Mouse (Mus musculus) intestine, embryonic 16.5 days (tissue): ENCODE data around the gene Hic2. TPM values are rescaled to one million over a fixed set of nuclear protein-coding genes. Genes with fewer than 3 reads are reported as not detected.

Experiments used
- ATAC-seq: fragments of 200-750 bp; cut with Nextera tagmentation; 2 replicates; pipeline ENCODE4 v1.8.0; 2017; ENCODE audit warnings: moderate TSS enrichment, moderate library complexity
- H3K27ac ChIP-seq: fragments of 300-500 bp; sonication (generic); 2 replicates; pipeline ENCODE4 v1.5.1; 2014; ENCODE audit warnings: mild to moderate bottlenecking, low read length
- H3K27me3 ChIP-seq: fragments of 300-500 bp; sonication (generic); replicated peaks from 2 replicates; pipeline ENCODE4 v1.6.1; 2014; ENCODE audit warnings: low read length, control low read depth, mixed read lengths; ENCODE audit not compliant: control insufficient read depth, insufficient read depth
- H3K36me3 ChIP-seq: fragments of 300-500 bp; sonication (generic); 2 replicates; pipeline ENCODE4 v1.6.1; 2014; ENCODE audit warnings: low read length, control low read depth; ENCODE audit not compliant: control insufficient read depth, insufficient read depth
- H3K4me1 ChIP-seq: fragments of 300-500 bp; sonication (generic); 2 replicates; pipeline ENCODE4 v1.6.1; 2014; ENCODE audit warnings: low read length, control low read depth, mixed read lengths; ENCODE audit not compliant: control insufficient read depth, insufficient read depth
- H3K4me2 ChIP-seq: fragments of 300-500 bp; sonication (generic); 2 replicates; pipeline ENCODE4 v1.6.1; 2014; ENCODE audit warnings: low read depth, low read length, control low read depth
- H3K4me3 ChIP-seq: fragments of 300-500 bp; sonication (generic); 2 replicates; pipeline ENCODE4 v1.5.1; 2014; ENCODE audit warnings: mild to moderate bottlenecking, low read length
- H3K9ac ChIP-seq: fragments of 300-500 bp; sonication (generic); 2 replicates; pipeline ENCODE4 v1.6.1; 2014; ENCODE audit warnings: low read depth, low read length
- H3K9me3 ChIP-seq: fragments of 300-500 bp; sonication (generic); 2 replicates; pipeline ENCODE4 v1.6.1; 2016; ENCODE audit warnings: low read length, control low read depth; ENCODE audit not compliant: control insufficient read depth
- WGBS: fragments of 180-500 bp; shearing (Covaris S2); extraction: QIAGEN DNeasy Blood & Tissue Kit; methylation state at CpG from one replicate; pipeline ENCODE4 v1.1.7; 2014; 5-methylcytosine and 5-hydroxymethylcytosine counted together
- polyA plus RNA-seq: library from polyadenylated mRNA; unstranded; fragments of >200 nt; fragmentation: Nextera tagmentation; extraction: Ambion mirVana; gene quantifications from 2 replicates; pipeline ENCODE4 v1.2.1, GENCODE M21; 2015

The Hic2 gene
- polyA plus RNA-seq, 1 experiment from 2014 or later: 5.5 TPM

DNA sequence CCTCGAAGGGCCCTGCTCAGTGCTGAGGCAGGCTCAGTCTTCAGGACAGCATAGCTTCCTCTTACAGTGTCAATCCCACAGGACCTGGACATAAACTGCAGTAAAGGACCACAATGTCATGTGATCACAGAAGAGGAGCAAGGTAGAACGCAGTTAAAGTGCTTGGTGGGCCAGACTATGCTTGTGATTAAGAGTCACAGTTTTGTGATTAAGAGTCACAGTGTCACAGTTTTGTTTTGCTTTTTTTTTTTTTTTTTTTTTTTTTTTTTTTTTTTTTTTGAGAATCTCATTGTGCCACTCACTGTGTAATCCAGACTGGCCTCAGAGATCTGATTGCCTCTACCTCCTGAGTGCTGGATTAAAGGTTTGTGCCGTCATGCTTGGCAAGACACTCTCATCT lies 32.7 kb downstream of the Hic2 start:
- no peak overlapping the region for H3K4me3 ChIP-seq
- no peak overlapping the region for H3K9ac ChIP-seq
- no peaks in the 10 kb centered on the region for H3K36me3 ChIP-seq
- H3K27ac ChIP-seq: no peak overlapping the region
- peaks cover 5% of the 10 kb centered on the region for H3K9me3 ChIP-seq
- H3K27me3 ChIP-seq: no peaks in the 10 kb centered on the region
- H3K4me1 ChIP-seq: no peaks in the 10 kb centered on the region
- ATAC-seq: no peak
- H3K4me2 ChIP-seq: no peak overlapping the region
- WGBS: 82% methylated on average over 3 of the region's 3 CpGs

DNA sequence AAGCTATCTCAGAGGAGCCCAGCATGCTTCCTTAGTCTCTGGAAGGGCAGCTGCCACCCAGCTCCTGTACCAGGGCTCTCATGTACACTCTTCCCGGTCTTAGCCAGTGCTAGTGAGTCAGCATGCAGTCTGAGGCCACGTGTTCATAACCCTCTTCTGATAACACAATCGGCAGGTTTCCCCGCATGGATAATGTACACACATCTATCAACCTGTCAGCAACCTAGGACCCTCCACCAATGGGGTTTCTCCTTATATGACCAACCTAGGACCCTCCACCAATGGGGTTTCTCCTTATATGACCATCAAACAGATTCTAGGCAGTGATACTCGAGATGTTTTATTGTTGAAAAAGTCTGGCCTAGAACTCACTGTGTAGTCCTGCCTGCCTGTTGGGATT lies 34.6 kb downstream of the Hic2 start:
- H3K4me1 ChIP-seq: no peaks in the 10 kb centered on the region
- no peaks in the 10 kb centered on the region for H3K36me3 ChIP-seq
- no peak overlapping the region for H3K4me2 ChIP-seq
- peak; percentile 33 for ATAC-seq
- peaks cover 5% of the 10 kb centered on the region for H3K9me3 ChIP-seq
- no peak overlapping the region for H3K4me3 ChIP-seq
- no peak overlapping the region for H3K27ac ChIP-seq
- WGBS: 53% methylated on average over 5 of the region's 5 CpGs
- no peaks in the 10 kb centered on the region for H3K27me3 ChIP-seq
- no peak overlapping the region for H3K9ac ChIP-seq

DNA sequence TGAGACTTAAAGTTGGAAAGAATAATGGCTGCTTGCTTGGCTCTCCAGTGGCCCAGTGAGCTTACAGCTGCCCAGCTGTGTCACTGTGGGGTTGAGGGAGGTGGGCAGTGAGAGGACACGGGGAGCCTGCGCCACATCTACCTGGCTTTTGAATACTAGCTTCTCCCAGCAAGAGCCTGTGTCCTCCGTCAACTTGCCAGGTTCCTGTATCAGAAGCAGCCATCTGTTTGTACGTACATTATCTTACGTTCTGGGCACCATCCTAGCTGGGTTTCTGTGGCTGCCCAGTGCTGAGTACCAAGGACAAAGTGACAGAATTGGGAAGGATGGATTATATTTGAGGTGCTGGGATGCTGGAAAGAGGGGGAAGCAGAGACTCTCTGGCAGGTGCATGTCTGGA lies 36.5 kb downstream of the Hic2 start:
- no peak overlapping the region for H3K4me3 ChIP-seq
- H3K4me1 ChIP-seq: no peaks in the 10 kb centered on the region
- H3K9me3 ChIP-seq: peaks cover 5% of the 10 kb centered on the region
- H3K9ac ChIP-seq: no peak overlapping the region
- H3K4me2 ChIP-seq: no peak overlapping the region
- H3K36me3 ChIP-seq: no peaks in the 10 kb centered on the region
- H3K27ac ChIP-seq: no peak overlapping the region
- no peaks in the 10 kb centered on the region for H3K27me3 ChIP-seq
- no peak for ATAC-seq
- WGBS: 85% methylated on average over 5 of the region's 5 CpGs

DNA sequence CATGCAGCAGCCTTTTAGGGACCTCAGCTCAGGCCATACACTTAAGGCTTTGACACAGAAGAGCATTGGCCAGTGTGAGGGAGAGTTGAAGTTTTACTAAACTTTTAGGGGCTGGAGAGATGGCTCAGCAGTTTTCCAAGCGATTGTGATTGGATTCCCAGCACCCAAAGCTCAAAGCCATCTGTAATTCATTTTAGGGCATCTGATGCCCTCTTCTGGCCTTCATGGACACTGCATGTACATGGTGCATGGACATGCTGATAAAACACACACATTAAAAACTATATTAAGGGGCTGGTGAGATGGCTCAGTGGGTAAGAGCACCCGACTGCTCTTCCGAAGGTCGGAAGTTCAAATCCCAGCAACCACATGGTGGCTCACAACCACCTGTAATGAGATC lies 37.8 kb downstream of the Hic2 start:
- ATAC-seq: no peak

DNA sequence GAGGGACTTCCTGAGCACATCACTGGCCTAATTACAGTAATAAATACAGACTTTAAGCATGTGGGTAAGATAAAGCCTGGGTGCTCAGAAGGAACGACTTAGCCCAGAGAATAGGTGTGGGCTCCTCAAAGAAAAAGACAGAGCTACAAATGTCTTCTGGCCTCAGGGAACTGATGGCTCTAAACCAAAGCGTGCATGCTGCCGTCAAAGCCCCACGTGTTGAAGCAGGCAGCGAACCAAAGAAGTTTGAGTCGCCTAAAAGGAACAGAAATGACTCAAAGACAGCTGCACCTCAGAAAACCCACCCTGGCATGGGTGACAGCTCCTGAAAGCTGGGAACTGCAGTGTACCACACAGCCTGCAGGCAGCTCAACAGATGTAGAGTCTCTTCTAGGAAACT lies 38.5 kb downstream of the Hic2 start:
- H3K27ac ChIP-seq: no peak overlapping the region

More for the DNA sequence above, 37.8 kb downstream of the Hic2 start:
- Histone ChIP-seq H3K9ac (no peak overlapping the region), H3K4me2 (no peak overlapping the region), H3K4me1 (no peaks in the 10 kb centered on the region), H3K4me3 (no peak overlapping the region), H3K36me3 (no peaks in the 10 kb centered on the region), H3K27me3 (no peaks in the 10 kb centered on the region), H3K27ac (no peak overlapping the region), H3K9me3 (peaks cover 5% of the 10 kb centered on the region)
- 73% methylated on average over 4 of the region's 4 CpGs for WGBS

DNA sequence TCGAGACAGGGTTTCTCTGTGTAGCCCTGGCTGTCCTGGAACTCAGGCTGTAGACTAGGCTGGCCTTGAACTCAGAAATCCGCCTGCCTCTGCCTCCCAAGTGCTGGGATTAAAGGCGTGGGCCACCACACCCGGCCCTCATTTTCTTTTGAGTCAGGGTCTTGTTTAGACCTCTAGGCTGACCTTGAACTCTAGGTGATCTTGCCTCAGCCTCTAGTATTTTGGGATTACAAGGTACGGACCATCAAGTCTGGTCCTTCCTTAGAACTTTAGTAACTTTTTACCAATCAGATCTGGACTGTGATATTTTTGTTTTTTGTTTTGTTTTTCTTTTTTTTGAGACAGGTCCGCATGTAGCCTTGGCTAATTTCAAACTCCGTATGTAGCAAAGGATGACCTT lies 42.3 kb downstream of the Hic2 start, which contains the start of gene Tmem191c:
Gene Tmem191c, plus strand, starts transcription at position 357 of the 400 bp plus-strand sequence.
- Histone ChIP-seq H3K4me1 (peaks cover 17% of the 10 kb centered on the region), H3K27me3 (peaks cover 8% of the 10 kb centered on the region; the same call in 1 of the 2 replicates), H3K27ac (peak within 1 kb of the TSS; percentile 65), H3K36me3 (0 out of 2 replicates have a peak, but pooled peaks cover 2% of the 10 kb centered on the region), H3K9ac (peak within 1 kb of the TSS; percentile 76), H3K9me3 (peaks cover 4% of the 10 kb centered on the region), H3K4me2 (peak within 1 kb of the TSS; percentile 96), H3K4me3 (peak within 1 kb of the TSS; percentile 70)
- WGBS: 60% methylated on average over 7 of the region's 7 CpGs
- peak; percentile 4; the same call in 1 of the 2 replicates for ATAC-seq

More for the DNA sequence above, 38.5 kb downstream of the Hic2 start:
- WGBS: 79% methylated on average over 6 of the region's 6 CpGs
- no peaks in the 10 kb centered on the region for H3K36me3 ChIP-seq
- H3K9me3 ChIP-seq: peaks cover 5% of the 10 kb centered on the region
- H3K4me1 ChIP-seq: peaks cover 4% of the 10 kb centered on the region
- ATAC-seq: no peak
- H3K27me3 ChIP-seq: no peaks in the 10 kb centered on the region; the same call in 1 of the 2 replicates
- H3K9ac ChIP-seq: no peak overlapping the region
- no peak overlapping the region for H3K4me2 ChIP-seq
- H3K4me3 ChIP-seq: no peak overlapping the region

DNA sequence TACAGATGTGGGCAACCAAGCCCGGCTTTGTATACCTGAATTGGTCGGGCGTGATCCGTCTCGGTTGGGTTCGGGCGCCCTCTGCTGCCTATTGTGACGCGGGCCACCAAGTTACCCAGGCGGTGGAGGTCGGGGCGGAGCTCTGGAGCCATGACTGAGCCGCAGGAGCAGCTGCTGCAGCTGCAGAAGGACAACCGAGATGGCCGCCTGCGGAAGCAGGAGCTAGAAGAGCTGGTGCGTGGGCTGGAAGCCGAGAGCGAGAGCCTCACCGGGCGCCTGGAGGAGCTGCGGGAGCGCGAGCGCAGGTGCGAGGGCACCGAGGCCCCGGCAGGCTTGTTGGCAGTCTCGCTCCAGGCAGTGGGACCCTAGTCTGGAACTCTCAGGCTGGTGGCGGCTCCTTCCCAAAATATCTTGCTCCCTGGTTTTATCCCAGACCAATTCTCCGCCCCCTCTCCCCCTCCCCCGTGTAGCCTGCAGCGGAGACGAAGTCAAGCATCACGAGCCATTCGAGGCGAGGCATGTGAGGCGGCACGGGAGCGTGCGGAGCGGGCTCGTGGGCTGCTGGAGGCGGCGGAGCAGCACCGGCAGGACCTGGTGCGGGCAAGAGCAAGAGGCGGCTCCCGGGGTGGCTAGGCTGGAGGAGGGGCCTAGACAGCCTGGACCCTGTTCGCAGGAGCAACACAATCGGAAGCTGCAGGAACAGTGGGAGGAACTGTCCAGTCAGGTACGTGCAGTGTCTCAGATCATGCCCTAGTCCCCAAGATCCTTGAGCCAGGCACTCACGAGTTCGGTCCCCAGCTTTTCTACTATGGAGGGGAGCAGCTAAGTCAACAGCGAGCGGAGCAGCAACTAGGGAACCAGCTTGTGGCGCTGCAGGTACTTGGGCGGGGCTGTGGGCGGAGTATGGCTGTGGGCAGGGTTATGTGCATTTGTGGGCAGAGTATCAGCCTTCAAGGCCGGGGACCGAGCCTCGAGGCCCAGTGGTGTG lies 43.1 kb downstream of the Hic2 start:
- H3K4me2 ChIP-seq: peak overlapping the region; percentile 96
- peak; percentile 90 for ATAC-seq
- H3K9ac ChIP-seq: peak overlapping the region; percentile 76
- H3K27me3 ChIP-seq: peaks cover 8% of the 10 kb centered on the region; the same call in 1 of the 2 replicates
- H3K27ac ChIP-seq: peak overlapping the region; percentile 65
- no peaks in the 10 kb centered on the region for H3K9me3 ChIP-seq
- H3K4me3 ChIP-seq: peak overlapping the region; percentile 70
- H3K36me3 ChIP-seq: 0 out of 2 replicates have a peak, but pooled peaks cover 2% of the 10 kb centered on the region
- 1% methylated on average over 59 of the region's 62 CpGs for WGBS
- peaks cover 17% of the 10 kb centered on the region for H3K4me1 ChIP-seq

DNA sequence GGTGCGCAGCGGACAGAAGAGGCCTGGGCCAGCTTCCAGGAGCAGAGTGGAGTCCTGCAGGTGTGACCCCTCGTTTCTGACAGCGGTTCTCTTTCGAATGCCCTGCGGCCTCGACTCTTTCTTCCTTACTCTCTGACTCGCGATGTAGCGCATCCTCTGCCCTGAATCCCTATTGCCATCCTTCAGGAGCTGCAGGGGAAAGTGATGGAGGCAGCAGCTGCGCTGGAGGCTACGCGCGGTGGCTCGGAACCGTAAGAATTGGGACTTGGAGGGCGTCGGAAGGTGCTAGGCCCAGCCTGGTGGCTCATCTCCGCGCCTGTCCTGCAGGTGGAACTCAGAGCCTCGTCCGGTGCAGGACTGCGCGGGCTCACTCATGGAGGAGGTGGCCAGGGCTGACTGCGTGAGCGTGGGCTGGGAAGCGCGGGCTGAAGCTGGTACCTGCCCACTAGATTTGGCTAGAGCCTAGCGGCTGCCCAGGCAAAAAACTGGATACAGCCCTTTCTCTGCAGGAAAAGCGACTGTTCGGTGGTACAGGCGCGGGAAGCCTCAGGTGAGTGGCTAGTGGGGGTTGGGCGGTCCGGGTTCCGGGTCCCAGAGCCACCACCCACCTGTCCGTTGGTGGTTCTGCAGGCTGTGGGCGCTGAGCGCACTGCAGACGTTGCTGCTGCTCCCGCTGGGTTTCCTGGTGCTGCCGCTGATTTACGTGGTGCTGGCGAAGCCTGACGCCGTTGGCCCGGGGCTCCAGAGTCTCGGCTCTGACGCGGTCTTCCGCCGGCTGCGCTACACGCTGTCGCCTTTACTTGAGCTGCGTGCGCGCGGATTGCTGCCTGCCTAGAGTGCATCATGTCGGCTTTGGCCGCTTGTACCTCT lies 44.2 kb downstream of the Hic2 start:
- ATAC-seq: peak; percentile 19; the same call in 1 of the 2 replicates

DNA sequence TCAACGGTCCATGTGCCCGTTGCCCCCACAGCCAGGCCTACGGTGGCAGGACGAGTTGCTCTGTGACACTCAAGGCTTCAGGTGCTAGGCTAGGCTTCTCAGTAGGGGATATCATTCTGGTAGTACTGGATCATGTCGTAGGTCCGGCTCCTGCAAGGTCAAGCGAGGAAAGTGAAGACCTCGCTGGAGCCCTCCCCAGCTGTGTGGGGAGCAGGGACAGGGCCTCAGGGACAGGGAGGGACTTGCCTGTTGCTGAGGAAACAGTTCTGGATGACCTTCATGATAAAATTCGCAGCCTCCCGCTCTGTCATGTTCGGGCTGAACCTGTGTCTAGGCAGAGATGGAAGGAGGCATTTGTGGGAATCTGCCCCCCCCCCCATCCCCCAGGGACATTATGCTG lies 47.1 kb downstream of the Hic2 start:
- peaks cover 6% of the 10 kb centered on the region; the same call in 1 of the 2 replicates for H3K36me3 ChIP-seq
- ATAC-seq: no peak

More for the DNA sequence above, 44.2 kb downstream of the Hic2 start:
- Histone ChIP-seq H3K4me1 (peaks cover 17% of the 10 kb centered on the region), H3K27ac (no peak overlapping the region), H3K4me2 (peak overlapping the region; percentile 96), H3K9ac (peak overlapping the region; percentile 76), H3K36me3 (peaks cover 6% of the 10 kb centered on the region; the same call in 1 of the 2 replicates), H3K9me3 (no peaks in the 10 kb centered on the region), H3K27me3 (peaks cover 8% of the 10 kb centered on the region; the same call in 1 of the 2 replicates), H3K4me3 (peak overlapping the region; percentile 70)
- WGBS: 8% methylated on average over 61 of the region's 61 CpGs

More for the DNA sequence above, 47.1 kb downstream of the Hic2 start:
- Histone ChIP-seq H3K4me2 (no peak overlapping the region), H3K9ac (no peak overlapping the region), H3K4me3 (no peak overlapping the region), H3K27me3 (peaks cover 8% of the 10 kb centered on the region; the same call in 1 of the 2 replicates), H3K27ac (no peak overlapping the region), H3K9me3 (no peaks in the 10 kb centered on the region), H3K4me1 (peaks cover 17% of the 10 kb centered on the region)
- 91% methylated on average over 11 of the region's 11 CpGs for WGBS
